Mouse (Mus musculus) CH12.LX (cell line): ENCODE results near the gene Emg1. TPM values are rescaled to one million over a fixed set of nuclear protein-coding genes. Genes with fewer than 3 reads are reported as not detected.

ENCODE experiments used
- DNase-seq: peaks from one replicate; pipeline ENCODE4 v3.0.0-alpha.2; 2013; ENCODE audit errors: extremely low read depth
- H3K27ac ChIP-seq: 2 replicates; pipeline ENCODE4 v1.5.1; 2012; ENCODE audit warnings: low read depth, mild to moderate bottlenecking, control low read depth, moderate library complexity; ENCODE audit not compliant: insufficient read depth
- H3K27me3 ChIP-seq: replicated peaks from 2 replicates; pipeline ENCODE3; 2012; ENCODE audit warnings: inconsistent platforms
- H3K36me3 ChIP-seq, 2 experiments: replicated peaks in 1 of 2; 2 replicates each; pipeline versions ENCODE3 to v1.6.1; 2012; ENCODE audit warnings: inconsistent platforms in 1 of 2, low read length in 1 of 2, mild to moderate bottlenecking in 1 of 2, mixed read lengths in 1 of 2, moderate library complexity in 1 of 2; ENCODE audit not compliant: control insufficient read depth in 1 of 2, insufficient read depth in 1 of 2
- H3K4me1 ChIP-seq, 2 experiments: 2 replicates each; pipeline ENCODE4 v1.6.1; 2012; ENCODE audit warnings: inconsistent platforms in 1 of 2, moderate library complexity in 1 of 2; ENCODE audit not compliant: insufficient read depth in 2 of 2, control insufficient read depth in 1 of 2
- H3K4me2 ChIP-seq: 2 replicates; pipeline ENCODE4 v1.6.1; 2012; ENCODE audit warnings: low read depth, mild to moderate bottlenecking, control low read depth; ENCODE audit not compliant: poor library complexity, insufficient read depth, severe bottlenecking
- H3K4me3 ChIP-seq, 3 experiments: fragments of 150-350 bp in 1 of 3; sonication (generic) in 1 of 3; replicated peaks in 1 of 3; 2 replicates each; pipeline versions ENCODE3 to v1.5.1; 2011 to 2012; ENCODE audit warnings: low read depth in 2 of 3, low read length in 2 of 3, mild to moderate bottlenecking in 2 of 3, moderate library complexity in 2 of 3, control low read depth in 1 of 3, improper control_type of control experiment in 1 of 3, inconsistent platforms in 1 of 3, mixed read lengths in 1 of 3; ENCODE audit not compliant: poor library complexity in 1 of 3
- H3K79me2 ChIP-seq: replicated peaks from 2 replicates; pipeline ENCODE4 v1.6.1; 2012; ENCODE audit warnings: mild to moderate bottlenecking, moderate library complexity; ENCODE audit not compliant: control insufficient read depth, poor library complexity, insufficient read depth, severe bottlenecking; ENCODE audit errors: extremely low read depth
- H3K9ac ChIP-seq: 2 replicates; pipeline ENCODE4 v1.6.1; 2012; ENCODE audit warnings: low read depth, mild to moderate bottlenecking, control low read depth, moderate library complexity; ENCODE audit not compliant: insufficient read depth
- H3K9me3 ChIP-seq: replicated peaks from 2 replicates; pipeline ENCODE3; 2012; ENCODE audit warnings: low read length, inconsistent platforms, mixed read lengths
- ETS1 ChIP-seq: conservative IDR thresholded peaks from 2 replicates; pipeline ENCODE4 v1.6.1; 2012; ENCODE audit warnings: low read depth, mild to moderate bottlenecking, inconsistent platforms, low read length, improper control_type of control experiment, moderate library complexity
- GABPA ChIP-seq: IDR thresholded peaks from 2 replicates; pipeline ENCODE4 v1.6.1; 2012; ENCODE audit warnings: low read depth, low read length, improper control_type of control experiment, inconsistent platforms; ENCODE audit not compliant: insufficient replicate concordance
- IRF4 ChIP-seq: IDR thresholded peaks from 2 replicates; pipeline ENCODE4 v1.6.1; 2014; ENCODE audit warnings: low read depth, mild to moderate bottlenecking, inconsistent platforms, low read length, improper control_type of control experiment
- KAT2A ChIP-seq: IDR thresholded peaks from 2 replicates; pipeline ENCODE4 v1.6.1; 2012; ENCODE audit warnings: low read length, improper control_type of control experiment, inconsistent platforms; ENCODE audit not compliant: insufficient replicate concordance
- MAZ ChIP-seq: IDR thresholded peaks from 2 replicates; pipeline ENCODE4 v1.6.1; 2012; ENCODE audit warnings: low read depth, mild to moderate bottlenecking, inconsistent platforms, low read length, improper control_type of control experiment, moderate library complexity
- MEF2A ChIP-seq: IDR thresholded peaks from 2 replicates; pipeline ENCODE4 v1.6.1; 2014; ENCODE audit warnings: low read depth, mild to moderate bottlenecking, inconsistent platforms, low read length, improper control_type of control experiment, borderline replicate concordance
- MYC ChIP-seq: IDR thresholded peaks from 2 replicates; pipeline ENCODE4 v1.6.1; 2011; ENCODE audit warnings: low read depth, mild to moderate bottlenecking, improper control_type of control experiment, low read length
- NELFE ChIP-seq: IDR thresholded peaks from 2 replicates; pipeline ENCODE4 v1.6.1; 2011; ENCODE audit warnings: low read depth, low read length, improper control_type of control experiment
- NRF1 ChIP-seq: IDR thresholded peaks from 2 replicates; pipeline ENCODE4 v1.6.1; 2014; ENCODE audit warnings: low read depth, mild to moderate bottlenecking, inconsistent platforms, low read length, improper control_type of control experiment, moderate library complexity
- POLR2A ChIP-seq: IDR thresholded peaks from 2 replicates; pipeline ENCODE4 v1.6.1; 2011; ENCODE audit warnings: low read depth, mild to moderate bottlenecking, improper control_type of control experiment, low read length
- SIN3A ChIP-seq: IDR thresholded peaks from 2 replicates; pipeline ENCODE4 v1.6.1; 2012; ENCODE audit warnings: low read length, improper control_type of control experiment, inconsistent platforms
- SMC3 ChIP-seq: IDR thresholded peaks from 2 replicates; pipeline ENCODE4 v1.6.1; 2011; ENCODE audit warnings: low read depth, low read length, improper control_type of control experiment
- TBP ChIP-seq: conservative IDR thresholded peaks from 2 replicates; pipeline ENCODE4 v1.6.1; 2011; ENCODE audit warnings: low read depth, low read length, improper control_type of control experiment
- TCF12 ChIP-seq: IDR thresholded peaks from 2 replicates; pipeline ENCODE4 v1.6.1; 2014; ENCODE audit warnings: low read depth, mild to moderate bottlenecking, inconsistent platforms, low read length, improper control_type of control experiment
- USF2 ChIP-seq: conservative IDR thresholded peaks from 2 replicates; pipeline ENCODE4 v1.6.1; 2011; ENCODE audit warnings: low read depth, low read length, improper control_type of control experiment
- ZC3H11A ChIP-seq: IDR thresholded peaks from 2 replicates; pipeline ENCODE4 v1.6.1; 2012; ENCODE audit warnings: low read depth, mild to moderate bottlenecking, inconsistent platforms, low read length, improper control_type of control experiment
- ZMIZ1 ChIP-seq: IDR thresholded peaks from 2 replicates; pipeline ENCODE4 v1.6.1; 2012; ENCODE audit warnings: low read depth, mild to moderate bottlenecking, inconsistent platforms, low read length, improper control_type of control experiment
- ZNF384 ChIP-seq: IDR thresholded peaks from 2 replicates; pipeline ENCODE4 v1.6.1; 2012; ENCODE audit warnings: low read depth, low read length, improper control_type of control experiment, inconsistent platforms
- dilution Hi-C: fragments of 300-500 bp; cut with MboI; formaldehyde crosslinking; loops from 2 replicates; pipeline ENCODE4 v1.14.3; 2020; ENCODE audit warnings: low sequenced_read_pairs; ENCODE audit not compliant: extremely low pct_unique_long_range_greater_than_20kb, extremely low pct_ligation_motif_present
- in situ Hi-C: fragments of 300-500 bp; cut with MboI; formaldehyde crosslinking; loops from 3 replicates; pipeline ENCODE4 v1.14.3; 2019; ENCODE audit warnings: low sequenced_read_pairs, low pct_ligation_motif_present, low pct_unique_long_range_greater_than_20kb, mixed read lengths
- polyA plus RNA-seq: library from polyadenylated mRNA; unstranded; fragments of >175 nt; gene quantifications from 2 replicates; pipeline ENCODE4 v1.2.1, GENCODE M21; 2012; ENCODE audit warnings: low read depth; ENCODE audit not compliant: insufficient read length
- total RNA-seq, 2 experiments: library from RNA; depleted of rRNA; stranded (reverse); fragments of 300-350 nt in 1 of 2; fragments of >200 nt in 1 of 2; gene quantifications; 2 replicates each; pipeline ENCODE4 v1.2.3; 2012 to 2014

The Emg1 gene
- total and polyA plus RNA-seq, 3 experiments, result 301 to 481 (median 352) TPM

DNA sequence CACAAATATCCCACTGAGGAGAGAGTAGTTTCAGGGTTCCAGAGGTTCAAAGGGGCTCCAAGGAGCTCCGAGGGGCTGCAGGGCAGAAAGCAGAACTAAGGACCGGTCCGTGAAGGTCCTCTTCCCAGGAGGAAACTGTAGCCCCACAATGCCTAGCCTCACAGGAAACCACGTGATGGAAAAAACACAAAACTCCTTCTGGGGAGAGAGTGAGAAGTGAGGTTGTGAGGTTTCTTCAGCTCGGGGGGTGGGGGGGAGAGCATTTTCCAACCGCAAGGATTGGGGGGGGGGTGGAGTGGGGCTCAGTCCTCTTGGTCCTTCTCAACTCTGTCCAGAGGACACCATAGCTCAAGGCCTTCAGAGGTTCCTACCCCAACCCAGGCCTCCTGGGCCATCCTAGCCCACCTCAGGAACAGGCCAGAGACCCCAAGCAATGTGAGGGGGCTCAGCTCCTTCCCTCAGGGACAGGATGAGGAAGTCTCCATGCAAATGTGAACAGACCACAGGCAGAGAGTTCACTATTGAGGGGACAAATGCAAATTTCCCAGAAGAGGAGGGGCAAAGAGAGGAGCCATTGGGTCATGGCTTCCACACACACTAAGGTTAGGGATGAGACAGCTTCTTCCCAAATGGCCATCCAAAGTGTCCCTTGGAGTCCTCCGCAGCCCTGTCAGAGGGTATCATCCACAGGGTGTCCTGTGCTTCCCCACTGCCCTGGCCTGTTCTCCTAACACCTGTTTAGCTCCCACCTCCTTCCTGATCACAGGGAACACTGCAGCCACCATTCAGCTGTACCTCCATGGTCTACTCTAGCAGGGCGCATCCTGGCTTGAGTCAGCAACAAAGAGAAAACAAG is 18.1 kb upstream of the Emg1 start (continued):
- TF ChIP-seq TCF12, result peak; percentile 77
- no peak for TF ChIP-seq KAT2A
- TF ChIP-seq GABPA, result no peak
- peak; percentile 58; the same call in 1 of the 2 replicates for TF ChIP-seq TBP
- peak; percentile 54; the same call in 1 of the 2 replicates for TF ChIP-seq SIN3A
- TF ChIP-seq SMC3, result peak; percentile 8; the same call in 1 of the 2 replicates
- TF ChIP-seq ETS1, result peak; percentile 71
- TF ChIP-seq ZC3H11A, result no peak
- peak; percentile 66; the same call in 1 of the 2 replicates for TF ChIP-seq NELFE
- peak; percentile 71; the same call in 1 of the 2 replicates for TF ChIP-seq MEF2A
- TF ChIP-seq MYC, result no peak
- peak; percentile 81; the same call in 1 of the 2 replicates for TF ChIP-seq ZMIZ1
- peak; percentile 88; the same call in 1 of the 2 replicates for TF ChIP-seq MAZ
- TF ChIP-seq USF2, result peak; percentile 89
- TF ChIP-seq IRF4, result peak; percentile 73
- TF ChIP-seq NRF1, result no peak; the same call in 1 of the 2 replicates

DNA sequence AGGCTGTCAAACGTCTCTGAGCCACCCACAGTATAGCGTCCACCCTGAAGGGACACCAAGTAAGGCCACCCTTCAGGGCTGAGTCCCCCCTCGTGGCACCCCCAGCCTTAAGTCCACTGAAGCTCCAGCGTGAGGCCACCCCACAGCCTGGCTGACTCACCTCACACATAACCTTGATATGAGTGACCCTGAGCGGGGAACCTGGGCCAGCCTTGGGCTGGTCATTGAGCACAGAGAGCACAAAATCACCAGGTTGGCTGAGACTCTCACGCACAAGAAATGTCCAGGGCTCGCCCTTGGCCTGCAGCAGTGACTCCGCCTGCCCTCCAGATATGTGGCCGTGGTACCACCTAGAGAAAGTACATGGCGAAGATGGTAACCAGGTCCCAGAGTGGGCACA is 16.6 kb upstream of the Emg1 start:
- H3K27me3 ChIP-seq, result no peaks in the 10 kb centered on the region
- H3K27ac ChIP-seq, result peak overlapping the region; percentile 69
- H3K36me3 ChIP-seq, result peaks cover 56 to 72% of the 10 kb centered on the region in 2 experiments
- no peak for DNase-seq
- TF ChIP-seq ZNF384, result no peak
- 0 out of 2 replicates have a peak, but pooled peaks have one; percentile 10 for TF ChIP-seq POLR2A
- peaks cover 40 to 70% of the 10 kb centered on the region in 2 experiments for H3K4me1 ChIP-seq
- peak overlapping the region; percentile 61; the same call in 1 of the 2 replicates for H3K9ac ChIP-seq
- no peak overlapping the region for H3K4me3 ChIP-seq
- H3K4me2 ChIP-seq, result no peak overlapping the region
- H3K79me2 ChIP-seq, result peaks cover 36% of the 10 kb centered on the region
- no peaks in the 10 kb centered on the region for H3K9me3 ChIP-seq
- in situ Hi-C loops (no loop called here), dilution Hi-C loops (no loop called here)
